Mouse (Mus musculus): ENCODE measurements around the gene Pus10.
A peak's percentile ranks its signal among the peaks of the same experiment; 100 is the strongest.

Gene Pus10

GRCm38 (mm10) chr11:23767928-23768327 is 102.5 kb downstream of the Pus10 start:
- no peak for DNase-seq

GRCm38 (mm10) chr11:23769033-23769432 is 103.6 kb downstream of the Pus10 start:
- DNase-seq: no peak

GRCm38 (mm10) chr11:23769686-23770509 is 104.4 kb downstream of the Pus10 start:
- peak; percentile 60 for DNase-seq

- DNase-seq: no peak
Observed at GRCm38 (mm10) chr11:23770510-23770759, 105.0 kb downstream of the Pus10 start.

GRCm38 (mm10) chr11:23770760-23771506 is 105.5 kb downstream of the Pus10 start, which contains the start of gene Rel:
Rel (minus strand) TSS chr11:23770970.
- peak; percentile 94 for DNase-seq

- no peak for DNase-seq
Observed at GRCm38 (mm10) chr11:23771507-23772097, 106.1 kb downstream of the Pus10 start.

GRCm38 (mm10) chr11:23772471-23772870 is 107.0 kb downstream of the Pus10 start:
- DNase-seq: no peak

GRCm38 (mm10) chr11:23778787-23779201 is 113.3 kb downstream of the Pus10 start:
- DNase-seq: peak; percentile 26

- DNase-seq: peak; percentile 14
Observed at GRCm38 (mm10) chr11:23782038-23782437, 116.6 kb downstream of the Pus10 start.
